Mouse (Mus musculus): ENCODE results near the gene Ypel2. TPM values are rescaled to one million over a fixed set of nuclear protein-coding genes. Genes with fewer than 3 reads are reported as not detected.

The Ypel2 gene
- polyA plus RNA-seq (2012; rRNA removed) = 15.3 and 18.0 TPM in 2 replicates

DNA sequence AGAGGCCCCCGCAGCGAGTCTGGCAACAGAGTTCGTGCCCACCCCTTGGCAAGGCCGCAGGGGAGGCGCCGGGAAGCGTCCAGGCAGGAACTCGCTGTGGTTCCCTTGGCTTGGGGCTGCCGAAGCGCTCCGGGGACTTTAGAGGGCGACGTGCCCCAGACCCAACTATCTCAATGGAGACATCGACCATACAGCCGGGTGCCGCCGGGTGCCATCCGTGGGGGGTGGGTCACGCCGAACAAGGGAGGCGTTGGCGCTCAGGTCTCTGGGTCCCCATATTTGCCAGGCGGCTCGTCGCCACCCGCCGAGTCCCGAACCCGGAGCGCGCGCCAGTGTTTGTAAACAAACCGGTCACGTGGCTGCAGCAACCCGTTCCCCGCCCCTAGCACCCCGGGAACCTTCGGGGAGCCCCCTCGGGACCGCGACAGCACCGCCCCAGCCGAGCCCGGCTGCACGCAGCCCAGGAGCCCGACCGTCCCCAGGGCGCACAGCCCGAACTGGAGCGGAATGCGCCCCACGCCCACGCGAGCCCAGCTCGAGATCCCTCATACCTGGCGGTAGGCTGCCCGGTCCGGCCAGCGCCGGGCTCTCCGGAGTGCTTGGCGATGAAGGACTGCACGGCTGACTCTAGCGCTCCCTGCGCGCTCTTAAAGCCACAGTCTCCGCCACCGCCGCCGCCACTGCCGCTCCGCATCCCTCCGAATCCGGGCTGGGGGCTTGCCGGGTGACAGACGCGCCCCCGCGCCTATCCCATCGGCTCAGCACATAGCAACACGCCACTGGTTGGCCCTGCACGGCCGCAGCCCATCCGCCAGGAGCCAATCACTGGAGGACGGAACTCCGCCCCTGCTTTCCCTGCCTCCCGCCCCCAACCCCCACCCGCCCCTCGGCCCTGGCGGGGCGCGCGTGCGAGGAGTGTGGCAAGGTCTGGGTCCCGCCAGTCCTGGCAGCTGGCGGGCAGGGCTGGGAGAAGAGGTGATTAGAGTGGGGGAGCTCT is at the start of gene Ypel2:
Gene Ypel2, minus strand, starts transcription at position 667 of the 997 bp plus-strand sequence.

Other genes starting within 250 kb of the Ypel2 start
- gene Cltc, start 236.1 kb downstream of the Ypel2 start, polyA plus RNA-seq (2012; rRNA removed) = 63.1 and 65.7 TPM in 2 replicates
- gene Dhx40, start 186.0 kb downstream of the Ypel2 start, polyA plus RNA-seq (2012; rRNA removed) = 5.3 and 7.9 TPM in 2 replicates
- gene Gdpd1, start 80.4 kb upstream of the Ypel2 start, polyA plus RNA-seq (2012; rRNA removed) = 6.1 and 9.2 TPM in 2 replicates
- 6.3 and 8.3 TPM in 2 replicates for gene Smg8, start 93.1 kb upstream of the Ypel2 start, polyA plus RNA-seq (2012; rRNA removed)
- 0.85 and 1.1 TPM in 2 replicates for gene Prr11, start 115.0 kb upstream of the Ypel2 start, polyA plus RNA-seq (2012; rRNA removed)
- gene Ska2, start 115.5 kb upstream of the Ypel2 start, polyA plus RNA-seq (2012; rRNA removed) = 3.7 and 5.8 TPM in 2 replicates
- gene Trim37, start 133.4 kb upstream of the Ypel2 start, polyA plus RNA-seq (2012; rRNA removed) = 3.8 and 4.2 TPM in 2 replicates

Data from ovary, adult 2 months (tissue).